Mouse (Mus musculus) megakaryocyte, embryonic 14.5 days (primary cell): ENCODE data around the gene Cct5.

ENCODE experiments used
- FLI1 ChIP-seq: IDR thresholded peaks from 2 replicates; pipeline ENCODE4 v1.6.1; 2012; ENCODE audit warnings: low read length, inconsistent platforms, mixed read lengths
- GATA1 ChIP-seq: IDR thresholded peaks from 3 replicates; pipeline ENCODE4 v1.6.1; 2012; ENCODE audit warnings: mixed read lengths, low read length, inconsistent platforms, borderline replicate concordance

- no peak for TF ChIP-seq GATA1
- TF ChIP-seq FLI1: no peak
These were observed 13.1 kb upstream of the Cct5 start for GRCm38 (mm10) chr15:31614666-31615065.
